Mouse (Mus musculus): ENCODE results near the gene Polr2a. TPM values are rescaled to one million over a fixed set of nuclear protein-coding genes. Genes with fewer than 3 reads are reported as not detected.

The Polr2a gene
- polyA plus RNA-seq, 1 experiment from 2014 or later, result 23.7 TPM

DNA sequence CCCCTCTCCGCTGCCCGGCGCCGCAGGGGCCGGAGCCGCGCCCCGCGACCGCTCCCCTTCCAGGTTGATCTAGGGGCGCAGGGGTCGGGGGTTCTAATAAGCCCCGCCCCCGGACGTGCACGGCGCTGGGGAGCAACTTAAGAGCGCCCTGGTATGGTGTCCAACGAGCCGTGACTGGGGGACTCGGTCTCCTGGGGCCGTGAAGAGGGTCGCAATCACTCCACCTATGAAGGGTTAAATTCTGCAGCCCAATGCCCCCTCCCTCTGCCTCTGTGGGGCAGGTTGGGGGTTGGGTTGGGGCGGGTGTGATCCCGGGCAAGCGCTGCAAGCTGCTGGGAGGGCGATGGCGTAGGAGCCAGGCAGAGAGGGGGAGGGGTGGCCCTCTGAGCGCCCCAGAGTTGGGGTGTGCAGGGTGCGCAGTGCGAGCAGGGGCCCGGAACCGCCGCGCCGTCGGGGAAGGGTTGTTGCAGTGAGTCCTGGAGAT, 7.7 kb upstream of the Polr2a start:
- peak overlapping the region; percentile 80 for H3K4me3 ChIP-seq
- ATAC-seq (ENCODE audit: insufficient number of reproducible peaks, low FRiP score), result peak; percentile 76

DNA sequence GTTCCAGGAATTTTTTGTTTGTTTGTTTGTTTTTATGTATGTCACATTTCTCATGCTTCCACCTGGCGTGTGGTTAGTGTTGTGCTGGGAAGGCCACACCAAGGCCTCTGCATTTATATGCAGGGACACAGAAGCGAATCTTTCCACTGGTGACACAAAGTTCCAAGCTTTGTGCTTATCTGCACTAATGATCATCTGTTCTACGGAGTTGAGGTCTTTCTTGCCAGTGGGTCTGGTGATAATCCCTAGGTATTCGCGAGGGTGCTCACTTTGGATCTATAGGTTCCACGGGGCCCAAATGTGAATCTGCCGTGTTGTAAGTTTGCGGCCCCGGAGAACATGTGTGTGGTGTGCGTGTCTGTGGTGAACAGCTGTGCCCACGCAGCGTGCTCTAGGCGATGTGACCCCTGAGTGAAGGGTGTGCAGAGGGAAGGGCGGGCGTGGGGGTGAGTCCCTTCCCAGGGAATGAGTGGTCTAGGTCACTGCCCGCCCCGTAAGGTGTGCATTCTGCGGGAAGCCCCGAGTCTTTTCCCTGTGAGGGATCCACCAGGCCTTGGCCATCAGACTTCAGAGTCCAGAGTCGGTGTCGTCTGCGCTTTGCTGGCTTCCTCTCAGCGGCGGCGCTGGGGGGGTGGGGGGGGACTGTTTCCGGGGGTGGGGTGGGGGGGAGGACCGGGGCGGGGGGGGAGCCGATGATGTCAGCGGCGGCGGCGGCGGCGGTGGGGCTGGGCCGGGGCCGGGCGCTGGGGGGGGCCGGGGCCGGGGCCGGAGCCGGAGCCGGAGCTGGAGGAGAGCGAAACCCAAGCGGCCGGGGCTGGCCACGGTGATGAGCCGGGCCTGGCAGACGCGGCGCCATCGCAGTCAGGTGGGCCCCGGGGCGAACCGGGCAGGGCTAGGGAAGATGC, 7.0 kb upstream of the Polr2a start, which contains the start of gene Zbtb4:
Gene Zbtb4, plus strand, starts transcription at position 692 of the 905 bp plus-strand sequence.
- no peaks in the 10 kb centered on the region for H3K36me3 ChIP-seq
- H3K9me3 ChIP-seq (replicated peaks), result no peaks in the 10 kb centered on the region
- 20% methylated on average over 43 of the region's 55 CpGs for WGBS
- H3K4me3 ChIP-seq, result peak within 1 kb of the TSS; percentile 80
- peak within 1 kb of the TSS; percentile 96 for H3K9ac ChIP-seq
- no peaks in the 10 kb centered on the region for H3K27me3 ChIP-seq (replicated peaks)
- peak within 1 kb of the TSS; percentile 75 for H3K4me2 ChIP-seq
- peak within 1 kb of the TSS; percentile 93 for H3K27ac ChIP-seq (ENCODE audit: poor library complexity, severe bottlenecking)
- ATAC-seq (ENCODE audit: insufficient number of reproducible peaks, low FRiP score), result peak; percentile 60
- H3K4me1 ChIP-seq (replicated peaks), result peaks cover 38% of the 10 kb centered on the region

More for the DNA sequence above, 7.7 kb upstream of the Polr2a start:
- H3K9ac ChIP-seq, result peak overlapping the region; percentile 96
- H3K4me1 ChIP-seq (replicated peaks), result peaks cover 36% of the 10 kb centered on the region
- WGBS, result under 1% methylated on average over 36 of the region's 37 CpGs
- H3K4me2 ChIP-seq, result peak overlapping the region; percentile 75
- peak overlapping the region; percentile 93 for H3K27ac ChIP-seq (ENCODE audit: poor library complexity, severe bottlenecking)
- peaks cover 2% of the 10 kb centered on the region; the same call in 1 of the 2 replicates for H3K36me3 ChIP-seq
- H3K9me3 ChIP-seq (replicated peaks), result no peaks in the 10 kb centered on the region
- no peaks in the 10 kb centered on the region for H3K27me3 ChIP-seq (replicated peaks)

DNA sequence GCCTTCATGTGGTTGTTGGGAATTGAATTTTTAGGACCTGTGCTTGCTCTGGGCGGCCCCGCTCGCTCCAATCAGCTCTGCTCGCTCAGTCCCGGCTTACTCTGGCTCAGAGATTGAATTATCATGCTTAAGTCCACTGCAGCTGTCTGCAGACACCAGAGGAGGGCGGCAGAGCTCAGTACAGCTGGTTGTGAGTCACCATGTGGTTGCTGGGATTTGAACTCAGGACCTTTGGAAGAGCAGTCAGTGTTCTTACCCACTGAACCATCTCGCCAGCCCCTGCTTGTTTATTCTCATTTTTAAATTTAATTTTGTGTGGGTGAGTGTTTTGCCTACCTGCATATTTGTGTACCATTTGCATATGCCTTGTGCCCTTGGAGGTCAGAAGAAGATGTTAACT, 5.1 kb upstream of the Polr2a start:
- no peak overlapping the region for H3K4me3 ChIP-seq
- H3K4me2 ChIP-seq, result no peak overlapping the region
- no peak overlapping the region for H3K27ac ChIP-seq (ENCODE audit: poor library complexity, severe bottlenecking)
- H3K27me3 ChIP-seq (replicated peaks), result no peaks in the 10 kb centered on the region
- H3K4me1 ChIP-seq (replicated peaks), result peaks cover 40% of the 10 kb centered on the region
- no peak for ATAC-seq (ENCODE audit: insufficient number of reproducible peaks, low FRiP score)
- no peaks in the 10 kb centered on the region for H3K9me3 ChIP-seq (replicated peaks)
- no peaks in the 10 kb centered on the region for H3K36me3 ChIP-seq
- WGBS, result 72% methylated on average over 7 of the region's 7 CpGs
- no peak overlapping the region for H3K9ac ChIP-seq

DNA sequence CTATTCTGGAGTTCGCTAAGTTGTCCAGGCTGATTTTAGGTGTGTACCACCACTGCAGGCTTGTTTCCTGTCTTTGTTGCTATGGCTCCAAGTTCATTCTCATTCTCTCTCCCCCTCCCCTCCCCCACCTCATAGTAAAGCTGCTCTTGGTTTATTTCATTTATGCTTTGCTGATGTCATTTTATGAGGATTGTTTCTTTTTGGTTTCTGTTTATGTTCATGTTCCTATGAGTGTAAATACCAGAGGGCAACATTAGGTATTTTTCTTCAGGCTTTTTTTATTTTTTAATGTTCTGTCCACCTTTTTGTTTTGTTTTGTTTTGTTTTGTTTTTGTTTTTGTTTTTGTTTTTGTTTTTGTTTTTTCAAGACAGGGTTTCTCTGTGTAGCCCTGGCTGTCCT, 3.4 kb upstream of the Polr2a start, which contains the start of gene Slc35g3:
Gene Slc35g3, minus strand, starts transcription at position 101 of the 400 bp plus-strand sequence.
- no peak within 1 kb of the TSS for H3K9ac ChIP-seq
- ATAC-seq (ENCODE audit: insufficient number of reproducible peaks, low FRiP score), result no peak
- H3K36me3 ChIP-seq, result no peaks in the 10 kb centered on the region
- no peak within 1 kb of the TSS for H3K4me2 ChIP-seq
- peaks cover 31% of the 10 kb centered on the region for H3K4me1 ChIP-seq (replicated peaks)
- no peaks in the 10 kb centered on the region for H3K9me3 ChIP-seq (replicated peaks)
- H3K4me3 ChIP-seq, result no peak within 1 kb of the TSS
- H3K27me3 ChIP-seq (replicated peaks), result no peaks in the 10 kb centered on the region
- no peak within 1 kb of the TSS for H3K27ac ChIP-seq (ENCODE audit: poor library complexity, severe bottlenecking)
- 53% methylated on average over 1 of the region's 1 CpGs for WGBS

GRCm38 (mm10) chr11:69760901-69761200, 2.4 kb upstream of the Polr2a start:
- Histone ChIP-seq H3K27me3 (replicated peaks) (no peaks in the 10 kb centered on the region), H3K4me1 (replicated peaks) (peaks cover 29% of the 10 kb centered on the region), H3K9me3 (replicated peaks) (no peaks in the 10 kb centered on the region), H3K4me3 (no peak overlapping the region), H3K27ac (ENCODE audit: poor library complexity, severe bottlenecking) (no peak overlapping the region), H3K36me3 (no peaks in the 10 kb centered on the region), H3K4me2 (no peak overlapping the region), H3K9ac (no peak overlapping the region)
- 92% methylated on average over 7 of the region's 7 CpGs for WGBS
- no peak for ATAC-seq (ENCODE audit: insufficient number of reproducible peaks, low FRiP score)

- no peaks in the 10 kb centered on the region for H3K9me3 ChIP-seq (replicated peaks)
- WGBS, result 79% methylated on average over 14 of the region's 14 CpGs
- ATAC-seq (ENCODE audit: insufficient number of reproducible peaks, low FRiP score), result no peak
- H3K4me1 ChIP-seq (replicated peaks), result peaks cover 31% of the 10 kb centered on the region
- H3K9ac ChIP-seq, result peak overlapping the region; percentile 42; the same call in 1 of the 2 replicates
- 0 out of 2 replicates have a peak overlapping the region, but pooled peaks have one; percentile 75 for H3K4me3 ChIP-seq
- peak overlapping the region; percentile 77 for H3K4me2 ChIP-seq
- H3K36me3 ChIP-seq, result no peaks in the 10 kb centered on the region
- H3K27ac ChIP-seq (ENCODE audit: poor library complexity, severe bottlenecking), result peak overlapping the region; percentile 99
- no peaks in the 10 kb centered on the region for H3K27me3 ChIP-seq (replicated peaks)
Measured at GRCm38 (mm10) chr11:69760160-69760900, 1.9 kb upstream of the Polr2a start.

- Histone ChIP-seq H3K9me3 (replicated peaks) (no peaks in the 10 kb centered on the region), H3K4me3 (peak overlapping the region; percentile 75), H3K27me3 (replicated peaks) (no peaks in the 10 kb centered on the region), H3K27ac (ENCODE audit: poor library complexity, severe bottlenecking) (peak overlapping the region; percentile 99), H3K4me2 (peak overlapping the region; percentile 77), H3K4me1 (replicated peaks) (peaks cover 34% of the 10 kb centered on the region), H3K9ac (peak overlapping the region; percentile 83), H3K36me3 (no peaks in the 10 kb centered on the region)
- 0% methylated on average over 37 of the region's 37 CpGs for WGBS
- peak; percentile 90 for ATAC-seq (ENCODE audit: insufficient number of reproducible peaks, low FRiP score)
Measured at GRCm38 (mm10) chr11:69758971-69759721, 709 bp upstream of the Polr2a start.

DNA sequence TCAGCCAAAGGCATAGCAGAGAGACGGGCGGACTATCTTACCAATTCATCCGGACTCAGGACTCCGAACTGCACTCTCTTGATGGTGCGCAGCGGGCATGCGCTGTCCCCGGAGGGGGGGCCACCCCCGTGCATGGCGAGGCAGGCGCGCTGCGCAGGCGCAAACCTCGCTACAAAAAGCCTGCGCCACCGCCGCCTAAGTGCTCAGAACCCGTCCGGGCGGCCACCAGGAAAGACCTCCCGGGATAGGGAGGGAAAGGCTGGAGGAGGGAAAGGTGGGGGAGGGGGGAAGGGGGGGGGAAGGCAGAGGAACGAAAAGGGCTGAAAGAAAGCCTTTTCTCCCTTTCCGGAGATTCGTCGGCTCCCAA, 364 bp downstream of the Polr2a start:
- Histone ChIP-seq H3K4me3 (peak overlapping the region; percentile 75), H3K9me3 (replicated peaks) (no peaks in the 10 kb centered on the region), H3K4me2 (peak overlapping the region; percentile 77), H3K36me3 (no peaks in the 10 kb centered on the region), H3K27ac (ENCODE audit: poor library complexity, severe bottlenecking) (peak overlapping the region; percentile 99), H3K4me1 (replicated peaks) (peaks cover 37% of the 10 kb centered on the region), H3K27me3 (replicated peaks) (no peaks in the 10 kb centered on the region), H3K9ac (peak overlapping the region; percentile 83)
- peak; percentile 90 for ATAC-seq (ENCODE audit: insufficient number of reproducible peaks, low FRiP score)
- WGBS, result under 1% methylated on average over 26 of the region's 26 CpGs

GRCm38 (mm10) chr11:69757303-69758089, 941 bp downstream of the Polr2a start:
- ATAC-seq (ENCODE audit: insufficient number of reproducible peaks, low FRiP score), result no peak
- Histone ChIP-seq H3K4me1 (replicated peaks) (peaks cover 42% of the 10 kb centered on the region), H3K27ac (ENCODE audit: poor library complexity, severe bottlenecking) (peak overlapping the region; percentile 99), H3K27me3 (replicated peaks) (no peaks in the 10 kb centered on the region), H3K4me2 (peak overlapping the region; percentile 77), H3K9me3 (replicated peaks) (no peaks in the 10 kb centered on the region), H3K36me3 (no peaks in the 10 kb centered on the region), H3K4me3 (peak overlapping the region; percentile 75), H3K9ac (peak overlapping the region; percentile 83)
- 44% methylated on average over 9 of the region's 9 CpGs for WGBS

DNA sequence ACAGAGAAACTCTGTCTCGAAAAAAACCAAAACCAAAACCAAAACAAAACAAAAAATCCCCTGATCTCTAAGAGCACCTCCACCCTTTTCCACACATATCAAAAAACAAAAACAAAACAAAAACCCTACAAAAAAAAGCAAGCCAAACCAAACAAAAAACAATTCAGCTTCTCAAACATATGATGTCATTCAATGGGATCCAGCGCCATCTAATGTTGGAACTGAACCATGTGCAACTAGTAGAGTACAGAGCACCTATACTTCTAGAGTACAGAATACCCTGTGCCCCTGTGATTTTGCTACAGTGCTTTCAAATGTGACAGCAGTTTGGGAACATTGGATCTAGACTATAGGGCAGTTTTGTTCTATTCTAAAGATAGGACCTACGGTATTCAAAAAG, 3.7 kb downstream of the Polr2a start:
- Histone ChIP-seq H3K36me3 (no peaks in the 10 kb centered on the region), H3K4me2 (no peak overlapping the region), H3K9me3 (replicated peaks) (no peaks in the 10 kb centered on the region), H3K9ac (no peak overlapping the region), H3K27me3 (replicated peaks) (no peaks in the 10 kb centered on the region), H3K4me1 (replicated peaks) (peaks cover 47% of the 10 kb centered on the region), H3K4me3 (no peak overlapping the region), H3K27ac (ENCODE audit: poor library complexity, severe bottlenecking) (no peak overlapping the region)
- ATAC-seq (ENCODE audit: insufficient number of reproducible peaks, low FRiP score), result no peak
- 55% methylated on average over 3 of the region's 3 CpGs for WGBS

Measured in heart, embryonic 12.5 days (tissue).